Mouse (Mus musculus) left cerebral cortex, adult 9 months (tissue): ENCODE measurements around the gene Tbx21.

ENCODE experiments used
- DNase-seq, 2 experiments: peaks; one replicate each; pipeline ENCODE4 v3.0.0; 2022; ENCODE audit warnings: low spot score in 2 of 2

Gene Tbx21

DNA sequence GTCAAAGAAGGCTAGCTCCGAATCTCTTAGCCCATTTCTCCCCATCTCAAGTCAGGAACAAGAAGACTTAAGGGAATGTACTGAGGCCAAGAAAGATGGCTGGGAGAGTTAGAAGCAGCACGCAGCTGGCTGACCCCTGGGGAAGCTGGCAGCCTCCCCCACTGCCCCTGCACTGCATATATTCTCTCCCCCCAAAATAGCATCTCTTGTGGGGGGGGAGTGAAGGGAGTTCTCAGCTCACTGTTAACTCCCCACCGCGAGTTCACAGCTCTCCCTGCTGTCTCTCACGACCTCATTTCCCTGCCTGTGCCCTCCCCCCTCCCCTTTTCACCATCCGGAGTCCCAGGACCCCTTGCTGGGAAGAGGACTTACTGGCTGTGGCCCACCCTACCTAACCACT is 17.1 kb upstream of the Tbx21 start:
- no peak for DNase-seq

GRCm38 (mm10) chr11:97131683-97132082 is 16.6 kb upstream of the Tbx21 start:
- no peak for DNase-seq

GRCm38 (mm10) chr11:97130318-97130717 is 15.2 kb upstream of the Tbx21 start:
- no peak for DNase-seq

DNA sequence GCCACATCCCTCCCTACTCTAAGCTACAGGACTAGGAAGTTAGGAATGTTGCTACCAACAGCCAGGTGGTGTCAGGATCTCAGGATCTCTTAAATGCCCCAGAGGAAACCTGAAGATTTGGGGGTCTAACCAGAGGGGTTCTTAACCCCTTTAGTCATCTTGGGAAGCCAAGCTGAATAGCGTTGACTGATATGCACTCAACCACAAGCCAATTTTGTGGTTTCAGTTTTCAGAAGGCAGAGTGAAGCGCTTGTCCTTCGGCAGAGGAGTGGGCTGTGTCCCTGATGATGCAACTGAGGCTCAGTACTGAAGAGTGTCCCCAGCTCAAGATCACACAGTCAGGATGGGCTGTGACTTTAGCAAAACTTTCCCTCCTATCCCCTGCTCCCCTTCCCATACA is 13.8 kb upstream of the Tbx21 start:
- no peak for DNase-seq

DNA sequence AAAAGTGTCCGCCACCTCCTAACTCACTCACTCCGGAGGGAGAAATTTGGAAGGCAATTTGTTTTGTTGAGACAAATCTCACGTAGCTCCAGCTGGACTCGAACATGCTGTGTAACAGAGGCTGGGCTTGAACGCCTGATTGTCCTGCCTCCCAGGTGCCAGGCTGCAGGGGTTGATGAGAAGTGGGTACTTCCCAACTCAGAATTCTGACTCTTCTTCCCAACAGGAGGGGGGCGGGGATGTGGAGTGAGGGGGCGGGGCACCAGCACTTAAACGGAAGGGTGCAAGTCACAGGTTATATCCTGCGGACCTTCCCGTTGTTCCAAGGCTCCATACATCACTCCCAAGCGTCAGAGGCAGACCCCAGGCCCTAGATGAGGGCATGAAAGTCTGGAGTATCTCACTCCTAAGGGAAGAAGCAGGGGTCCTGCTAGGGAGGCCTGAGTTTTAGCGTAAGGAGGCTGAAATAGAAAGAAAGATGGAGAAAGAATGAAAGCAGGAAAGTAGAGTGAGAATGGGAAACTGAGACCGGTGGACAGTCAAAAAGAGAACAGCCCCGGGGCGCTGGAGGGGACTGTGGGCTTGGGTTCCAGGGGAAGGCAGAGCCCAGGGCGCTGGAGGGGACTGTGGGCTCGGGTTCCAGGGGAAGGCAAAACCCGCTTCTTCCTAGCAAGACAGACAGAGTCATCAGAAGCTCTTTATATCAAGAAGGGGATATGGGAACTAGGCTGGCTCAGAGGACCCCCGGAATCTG is 12.5 kb upstream of the Tbx21 start:
- no peak for DNase-seq

- DNase-seq = no peak
Measured at GRCm38 (mm10) chr11:97126645-97127468, 11.7 kb upstream of the Tbx21 start.

GRCm38 (mm10) chr11:97124266-97125036 is 9.3 kb upstream of the Tbx21 start:
- no peak for DNase-seq

DNA sequence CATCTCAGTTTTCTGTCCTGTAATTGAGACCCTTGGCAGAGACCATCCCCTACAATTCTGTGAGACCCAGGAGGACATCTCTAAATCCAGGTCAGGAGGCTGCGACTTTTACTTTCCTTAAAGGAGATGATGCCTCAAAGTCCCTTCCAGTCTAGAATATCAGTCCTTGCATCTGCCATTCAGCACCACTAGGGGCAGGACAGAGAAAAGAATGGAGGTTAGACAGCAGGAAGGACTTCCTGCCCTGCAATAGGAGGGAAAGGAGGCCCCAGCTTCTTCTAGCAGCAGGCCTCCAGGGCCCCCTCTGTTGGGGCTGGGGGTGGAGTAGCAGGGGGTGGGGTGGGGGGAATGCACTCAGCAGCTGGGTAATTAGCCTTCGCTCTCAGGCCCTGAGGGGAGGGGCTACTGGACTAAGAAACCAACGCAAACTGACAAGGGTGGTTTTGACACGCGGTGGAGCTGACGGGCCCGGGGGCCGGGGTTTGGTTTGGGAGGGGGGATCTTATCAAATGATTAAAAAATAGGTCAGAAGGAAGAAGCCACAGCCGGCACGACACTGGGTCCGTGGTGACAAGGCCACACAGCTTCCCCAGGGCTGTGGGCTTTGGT is 8.3 kb upstream of the Tbx21 start:
- no peak for DNase-seq

DNA sequence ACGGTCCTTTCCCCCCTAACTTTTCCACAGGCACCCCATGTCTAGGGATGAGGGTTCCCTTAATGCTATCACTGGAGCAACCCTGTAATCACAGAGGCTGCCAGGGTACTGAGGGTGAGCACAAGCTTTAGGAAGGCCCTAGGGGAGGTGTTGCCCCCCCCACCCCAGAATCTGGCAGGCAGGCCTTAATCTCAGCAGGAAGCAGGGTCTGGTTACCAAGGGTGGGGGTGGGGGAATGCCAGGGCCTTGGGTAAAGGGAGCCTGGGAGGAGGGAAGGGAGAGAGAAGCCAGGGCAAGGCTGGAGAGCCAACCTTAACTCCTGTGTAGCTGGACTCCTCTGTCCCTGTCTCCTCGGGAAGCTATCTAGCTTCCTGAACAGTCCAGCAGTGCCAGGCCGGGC is 5.5 kb upstream of the Tbx21 start:
- no peak for DNase-seq

- DNase-seq = no peak
Measured at GRCm38 (mm10) chr11:97120221-97120620, 5.1 kb upstream of the Tbx21 start.

GRCm38 (mm10) chr11:97115797-97116196 is 666 bp upstream of the Tbx21 start:
- no peak for DNase-seq

GRCm38 (mm10) chr11:97112519-97113125 is 2.5 kb downstream of the Tbx21 start:
- no peak for DNase-seq

GRCm38 (mm10) chr11:97108976-97109375 is 6.2 kb downstream of the Tbx21 start:
- peak in 1 of 2 experiments; percentile 49 for DNase-seq

DNA sequence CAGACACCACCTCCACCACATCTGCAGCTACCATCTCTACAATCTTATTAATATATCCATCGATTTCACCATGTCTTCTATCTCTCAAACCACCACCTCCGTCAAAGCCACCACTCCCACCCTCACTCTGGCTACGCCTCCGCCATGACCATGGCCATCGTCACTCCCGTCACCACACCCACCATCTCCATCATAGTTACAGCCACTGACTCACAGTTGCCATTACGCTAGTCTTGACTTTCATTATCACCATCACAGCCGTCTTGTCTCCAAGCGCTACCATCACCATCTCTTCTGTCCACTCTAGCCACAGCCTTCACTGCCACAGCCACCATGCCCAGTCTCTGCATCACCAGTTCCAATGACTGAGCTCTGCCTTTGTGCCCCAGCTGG is 11.0 kb downstream of the Tbx21 start:
- DNase-seq = no peak

DNA sequence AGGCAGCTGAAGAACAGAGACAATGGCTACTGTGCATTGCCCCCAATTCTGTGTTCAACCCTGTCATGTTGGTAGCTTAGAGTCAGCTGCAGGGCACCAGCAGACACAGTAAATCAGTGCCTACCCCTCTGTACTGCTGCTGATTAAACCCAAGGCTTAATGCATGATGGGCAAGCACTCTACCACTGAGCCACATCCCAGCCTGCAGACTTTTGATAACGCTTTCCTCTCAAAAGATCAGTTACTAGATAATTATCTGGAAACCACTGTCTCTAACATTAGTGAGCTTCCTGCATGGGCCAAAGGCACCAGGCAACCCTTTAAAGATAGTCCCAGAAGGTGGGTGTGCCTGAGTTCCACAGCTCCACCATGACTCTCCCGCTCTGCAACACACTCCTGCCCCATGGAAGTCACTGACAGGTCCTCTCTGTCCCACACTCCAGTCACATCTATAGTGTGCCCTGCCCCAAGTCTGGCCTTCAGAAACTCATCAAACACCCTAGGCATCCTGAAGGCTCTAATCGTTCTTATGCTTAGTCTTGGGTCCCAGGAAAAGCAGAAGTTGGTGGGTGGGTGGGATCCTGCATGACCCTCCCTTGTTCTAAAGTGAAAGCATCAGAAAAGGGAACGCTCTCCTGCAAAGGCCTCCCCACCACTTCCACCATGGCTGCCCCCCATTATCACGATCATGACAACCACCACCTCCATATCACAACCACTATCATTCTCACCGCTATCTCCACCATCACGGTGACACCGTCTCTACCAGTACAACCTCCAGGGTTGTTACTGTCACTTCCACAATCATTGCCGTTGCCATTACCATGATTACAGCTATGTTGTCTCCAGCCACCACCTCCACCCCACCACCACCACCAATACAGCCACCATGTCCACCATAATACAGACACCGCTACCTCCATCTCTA is 11.7 kb downstream of the Tbx21 start:
- no peak for DNase-seq

DNA sequence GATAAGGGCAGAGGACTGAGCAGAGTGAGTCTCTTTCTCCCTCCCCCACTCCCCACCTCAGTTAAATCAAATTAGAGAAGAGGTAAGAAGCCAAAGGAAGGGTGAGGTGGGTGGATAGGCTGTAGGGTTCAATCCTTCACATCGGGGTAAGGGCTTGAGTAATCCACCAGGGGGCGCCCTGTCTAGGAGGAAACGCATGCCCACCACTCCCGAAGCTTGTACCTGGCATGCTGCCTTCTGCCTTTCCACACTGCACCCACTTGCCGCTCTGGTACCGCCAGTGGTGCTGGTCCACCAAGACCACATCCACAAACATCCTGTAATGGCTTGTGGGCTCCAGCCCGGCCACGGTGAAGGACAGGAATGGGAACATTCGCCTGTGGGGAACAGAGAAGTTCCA is 13.4 kb downstream of the Tbx21 start:
- DNase-seq = peak in 1 of 2 experiments; percentile 23

- no peak for DNase-seq
Measured at GRCm38 (mm10) chr11:97098791-97099190, 16.3 kb downstream of the Tbx21 start.

DNA sequence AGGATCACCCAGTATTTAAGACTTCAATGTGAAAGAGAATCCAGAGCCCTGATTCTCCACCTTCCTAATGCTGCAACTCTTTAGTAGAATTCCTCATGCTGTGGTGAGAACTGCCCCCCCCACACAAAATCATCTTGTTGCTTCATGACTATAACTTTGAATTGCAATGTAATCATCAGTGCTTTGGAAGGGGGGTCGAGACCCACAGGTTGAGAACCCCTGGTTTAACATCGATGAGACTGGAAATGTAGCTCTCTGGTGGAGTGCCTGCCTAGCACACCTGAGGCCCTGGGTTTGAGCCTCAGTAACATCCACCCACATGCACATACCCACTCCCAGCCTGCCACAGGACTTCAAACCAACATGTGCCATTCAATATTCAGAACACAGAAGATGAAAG is 20.5 kb downstream of the Tbx21 start:
- DNase-seq = no peak

- DNase-seq = no peak
Measured at GRCm38 (mm10) chr11:97086365-97086764, 28.8 kb downstream of the Tbx21 start.

GRCm38 (mm10) chr11:97084821-97085505 is 30.2 kb downstream of the Tbx21 start:
- no peak for DNase-seq
